Mouse (Mus musculus) fibroblast of lung, adult 2 months (primary cell): ENCODE data around the gene Dlk1.
"Not testable (repeated sequence)": the region's sequence is repeated elsewhere in the genome, so short reads cannot be mapped to it uniquely, and the experiment has no call there.

ENCODE experiments used
- DNase-seq: peaks from one replicate; pipeline ENCODE4 v3.0.0-alpha.2; 2011; ENCODE audit warnings: low read depth

The Dlk1 gene

DNA sequence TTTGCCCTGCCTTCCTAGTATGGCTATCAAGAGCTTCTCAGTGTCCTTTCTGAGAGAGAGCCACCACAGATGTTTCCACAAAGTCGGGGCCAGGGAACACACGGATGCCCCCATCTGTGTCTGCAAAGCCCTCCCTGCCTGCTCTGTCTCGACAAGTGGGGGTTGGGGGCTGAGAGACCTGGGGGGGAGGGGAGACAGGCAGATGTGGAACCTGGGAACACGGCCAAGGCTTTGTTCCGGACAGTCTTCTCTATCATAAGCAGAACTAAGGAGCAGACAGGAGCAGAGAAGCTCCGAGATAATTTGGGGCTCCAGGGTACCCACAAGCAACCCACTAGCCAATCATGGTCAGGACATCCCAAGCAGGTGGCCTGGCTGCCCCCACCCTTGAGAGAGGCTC is 12.6 kb upstream of the Dlk1 start:
- no peak for DNase-seq

DNA sequence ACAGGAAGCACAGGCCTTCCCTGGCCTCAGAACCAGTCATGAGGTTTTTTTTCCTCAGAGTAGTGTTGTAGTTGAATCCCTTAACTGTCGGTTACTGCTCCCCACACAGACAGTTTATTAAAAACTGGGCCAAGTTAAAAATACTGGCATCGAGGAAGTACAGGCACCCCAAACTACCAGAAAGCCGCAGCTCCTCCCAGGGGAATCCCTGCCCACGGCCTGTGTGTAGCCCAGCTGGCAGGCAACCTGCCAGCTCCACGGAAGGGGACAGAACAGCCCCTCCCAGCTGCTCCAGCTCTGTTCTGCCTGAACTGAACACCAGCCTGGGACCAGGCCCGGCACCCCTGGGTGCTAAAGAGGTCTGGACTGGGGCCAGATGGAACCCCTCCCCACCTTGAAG is 11.3 kb upstream of the Dlk1 start:
- no peak for DNase-seq

DNA sequence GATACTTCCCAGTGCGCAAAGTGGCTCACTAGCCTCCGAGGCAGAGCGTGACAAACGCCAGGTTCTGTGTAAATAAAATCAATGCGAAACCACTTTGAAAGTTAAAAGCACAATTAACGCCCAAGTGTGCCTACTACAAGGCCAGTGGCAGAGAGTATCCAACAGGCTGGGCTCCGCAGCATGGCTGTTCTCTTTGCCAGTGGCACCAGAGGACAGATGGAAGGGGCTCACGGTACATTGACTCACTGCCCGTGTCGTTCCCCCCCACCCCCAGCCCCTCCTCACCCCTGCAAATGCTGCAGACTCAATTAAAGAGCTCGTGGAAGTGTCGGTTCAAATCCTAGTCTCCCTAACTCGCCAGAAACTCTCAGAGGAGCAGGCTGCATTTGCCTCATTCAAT is 10.5 kb upstream of the Dlk1 start:
- no peak for DNase-seq

DNA sequence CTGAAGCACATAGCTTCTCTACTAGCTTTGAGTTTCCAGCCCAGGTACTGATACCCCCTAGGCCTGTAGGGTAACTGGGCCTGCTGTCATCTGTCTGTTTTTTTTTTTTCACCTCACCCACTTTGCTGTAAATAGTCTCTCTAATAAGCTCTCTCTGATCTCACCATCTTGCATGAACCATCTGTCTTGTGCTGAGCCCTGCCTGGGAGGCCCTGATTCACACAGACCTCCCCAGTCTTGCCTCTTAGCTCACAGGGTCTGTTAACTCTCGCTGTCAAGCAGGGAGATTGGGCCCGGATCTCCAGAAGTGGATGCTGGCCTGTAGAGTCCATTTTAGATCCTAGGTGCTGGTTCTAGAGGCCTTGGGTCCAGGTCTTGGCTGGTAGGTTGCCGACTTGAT is 9.3 kb upstream of the Dlk1 start:
- no peak for DNase-seq

DNA sequence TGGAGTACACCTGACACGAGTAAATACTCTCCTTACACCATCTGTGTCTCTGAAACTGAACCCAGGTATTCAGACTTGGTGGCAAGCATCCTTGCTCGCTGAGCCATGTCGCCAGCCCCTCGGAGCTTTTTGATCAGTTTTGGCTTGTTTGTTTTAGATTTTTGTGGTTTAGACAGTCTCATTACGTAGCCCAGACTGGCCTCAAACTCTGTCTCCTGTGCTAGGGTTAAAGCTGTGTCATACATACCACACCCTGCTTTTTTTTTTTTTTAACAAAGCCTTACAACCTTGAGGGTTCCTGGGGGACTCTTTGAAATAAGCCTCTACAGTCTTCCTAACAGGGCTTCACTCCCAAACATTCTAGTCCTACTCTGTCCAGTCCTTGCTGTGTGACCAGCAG is 7.6 kb upstream of the Dlk1 start:
- DNase-seq: no peak

DNA sequence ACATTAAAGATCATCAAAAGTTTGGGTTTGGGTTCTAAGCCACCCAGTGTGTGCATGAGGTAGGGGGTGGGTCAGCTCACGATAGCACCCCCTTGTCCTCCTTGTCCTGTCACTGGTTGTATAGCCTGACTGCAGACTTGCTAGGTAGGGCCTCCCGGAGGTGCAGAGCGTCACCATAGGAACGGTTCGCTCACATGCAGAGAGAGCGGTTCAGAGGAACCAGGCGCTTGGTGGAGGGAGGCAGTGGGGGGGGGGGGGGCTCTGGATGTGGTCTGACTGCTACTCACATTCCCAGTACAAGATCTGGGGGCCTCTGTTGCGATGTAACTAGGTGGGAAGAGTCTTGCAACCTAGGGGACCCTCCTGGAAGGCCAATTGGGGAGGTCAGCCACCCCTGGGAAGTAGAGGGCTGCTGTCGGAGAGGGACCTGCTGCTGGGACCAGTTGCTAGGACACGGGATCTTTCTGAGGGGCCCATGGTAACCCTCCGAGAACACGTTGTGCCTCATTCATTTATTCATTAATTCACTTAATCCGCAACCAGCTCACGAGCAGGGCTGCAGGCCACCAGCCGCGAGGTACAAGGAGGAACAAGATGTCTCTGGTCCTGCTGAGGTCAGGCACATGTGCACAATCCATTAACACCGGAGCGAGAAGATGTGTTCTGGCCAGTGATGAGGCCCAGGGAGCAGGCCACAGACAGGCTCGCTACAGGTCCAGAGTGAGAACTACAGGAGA is 7.0 kb upstream of the Dlk1 start:
- DNase-seq: no peak

DNA sequence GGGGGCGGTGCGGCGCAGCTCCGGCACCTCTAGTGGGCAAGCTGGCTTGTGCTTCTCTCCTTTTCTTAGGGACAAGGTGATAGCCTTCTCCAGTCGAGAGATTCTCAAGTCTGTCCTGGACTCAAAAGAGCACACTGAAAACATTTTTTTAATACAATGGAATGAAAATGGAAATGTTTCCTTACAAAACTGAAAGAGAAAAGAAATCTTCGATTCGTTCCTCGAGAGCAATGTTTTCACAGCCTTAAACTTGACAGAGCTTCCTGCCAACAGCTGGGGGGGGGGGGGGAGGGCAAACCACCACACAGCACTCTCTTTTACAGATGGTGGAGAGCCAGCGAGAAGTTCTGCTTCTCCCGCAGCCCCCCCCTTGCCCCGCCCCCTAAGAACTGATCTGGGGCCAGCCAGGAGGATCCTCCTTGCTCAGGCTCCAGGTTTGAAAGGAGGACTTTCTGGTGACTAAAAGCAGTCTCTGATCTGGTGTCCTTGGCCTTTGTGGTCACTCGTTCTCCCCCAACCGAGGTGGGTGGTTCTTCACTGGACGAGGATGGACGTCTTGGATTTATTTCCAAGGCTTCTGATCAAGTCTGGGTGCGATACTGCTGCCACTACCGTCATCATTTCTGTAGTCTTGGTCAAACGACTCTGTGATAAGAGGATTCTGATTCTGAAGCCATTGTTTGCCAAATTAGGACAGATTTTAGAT is 6.2 kb upstream of the Dlk1 start:
- DNase-seq: no peak

DNA sequence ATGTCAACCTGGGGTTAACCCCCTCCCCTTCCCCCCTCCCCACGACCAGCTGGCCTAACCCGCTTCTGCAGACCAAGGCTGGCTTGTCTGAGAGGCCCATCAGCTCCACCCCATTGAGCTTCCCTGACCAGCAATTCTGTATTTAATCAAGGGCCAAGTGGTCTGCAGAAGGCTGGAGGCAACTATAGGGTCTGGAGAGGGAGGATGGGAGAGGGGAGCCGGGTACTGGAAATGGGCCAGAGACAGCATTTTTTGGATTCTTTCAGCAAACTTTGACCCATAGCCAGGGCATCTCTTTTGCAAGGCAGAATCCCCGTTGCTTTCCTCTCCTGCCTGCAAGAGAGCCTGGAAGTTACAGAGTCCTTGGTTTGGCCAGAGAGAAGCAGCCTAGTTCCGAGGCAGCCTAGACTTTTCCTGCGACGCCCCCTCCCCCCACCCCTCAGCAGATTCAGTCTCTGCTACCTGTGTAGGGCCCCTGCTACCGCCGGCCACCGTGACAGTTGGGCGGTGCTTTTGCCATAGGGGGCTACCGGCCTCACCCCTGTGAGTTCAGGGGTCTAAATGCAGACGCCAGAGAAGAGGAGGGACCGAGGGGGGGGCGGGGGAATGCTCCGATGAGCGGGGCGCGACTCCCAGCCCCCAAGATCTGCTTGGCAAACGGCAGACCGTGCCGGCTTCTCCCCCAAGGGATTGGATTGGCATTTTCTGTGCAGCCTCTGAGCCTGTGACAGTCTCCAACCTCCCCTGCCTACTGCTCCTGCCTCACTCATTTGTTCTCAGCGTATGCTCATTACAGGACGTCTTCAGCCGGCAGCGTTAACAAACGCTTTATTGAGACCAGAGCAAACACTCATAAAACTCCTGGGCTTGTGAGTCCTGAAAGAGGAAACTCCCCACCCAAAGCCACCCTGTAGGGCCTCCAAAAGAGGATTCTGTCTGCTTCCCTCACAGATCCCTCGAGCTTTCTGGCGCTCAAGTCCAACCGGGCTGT is 2.9 kb upstream of the Dlk1 start:
- no peak for DNase-seq

DNA sequence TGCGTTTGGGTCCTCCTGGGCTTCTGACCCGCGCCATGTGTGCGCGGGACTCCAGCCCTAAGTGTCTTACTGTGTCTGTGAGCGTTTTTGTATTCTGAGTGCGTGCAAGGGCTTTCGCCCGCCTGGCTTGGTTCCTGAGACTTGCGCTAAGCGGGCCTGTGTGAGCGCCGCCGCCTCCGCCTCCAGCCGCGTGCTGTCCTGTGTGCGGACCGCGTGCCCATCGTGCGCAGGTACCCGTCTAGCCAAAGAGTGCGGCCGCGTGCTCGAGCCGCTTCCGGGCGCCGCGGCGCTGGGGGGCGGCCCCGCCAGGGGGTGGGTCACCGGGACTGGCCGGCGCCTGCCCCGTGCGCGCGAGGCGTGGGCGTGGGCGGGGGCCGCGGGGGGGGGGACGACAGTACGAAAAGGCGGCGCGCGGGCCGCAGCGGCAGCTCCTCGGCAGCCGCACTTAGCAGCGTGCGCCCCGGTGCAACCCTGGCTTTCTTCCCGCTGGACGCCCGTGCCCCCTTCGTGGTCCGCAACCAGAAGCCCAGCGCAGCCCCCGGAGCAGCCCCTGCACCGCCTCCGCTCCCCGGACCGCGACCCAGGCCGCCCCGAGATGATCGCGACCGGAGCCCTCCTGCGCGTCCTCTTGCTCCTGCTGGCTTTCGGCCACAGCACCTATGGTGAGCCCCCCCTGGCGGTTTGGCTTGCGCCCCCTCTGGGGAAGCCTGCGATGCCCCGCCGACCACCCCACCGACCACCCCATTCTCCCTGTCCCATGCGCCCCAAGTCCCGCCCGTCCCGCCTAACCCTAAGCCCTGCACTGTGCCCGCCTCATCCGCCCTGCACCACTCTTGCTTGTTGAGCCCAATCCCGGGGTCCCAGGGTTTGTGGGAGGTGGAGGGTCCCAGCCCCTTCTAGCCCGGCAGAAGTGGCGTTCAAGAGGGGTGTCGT is 708 bp downstream of the Dlk1 start:
- no peak for DNase-seq

DNA sequence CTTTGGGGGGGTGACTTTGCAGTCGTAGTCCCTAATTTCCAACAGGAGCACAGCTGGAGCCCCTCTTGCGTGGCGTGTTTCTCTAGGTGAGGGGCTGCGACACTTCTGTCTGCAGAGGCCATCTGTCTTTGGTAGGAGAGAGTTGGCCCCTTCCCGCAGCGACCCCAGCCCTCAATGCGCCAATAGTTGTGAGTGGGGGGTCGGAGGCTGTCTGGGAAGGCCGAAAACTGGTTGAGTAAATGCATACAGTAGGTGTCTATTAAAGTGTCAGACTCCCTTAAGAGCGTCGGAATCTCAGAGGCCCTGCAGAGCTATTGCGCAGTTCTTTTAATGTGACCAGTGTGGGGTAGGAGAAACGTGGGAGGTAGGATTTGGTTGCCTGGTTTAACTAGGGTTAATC is 1.5 kb downstream of the Dlk1 start:
- no peak for DNase-seq

DNA sequence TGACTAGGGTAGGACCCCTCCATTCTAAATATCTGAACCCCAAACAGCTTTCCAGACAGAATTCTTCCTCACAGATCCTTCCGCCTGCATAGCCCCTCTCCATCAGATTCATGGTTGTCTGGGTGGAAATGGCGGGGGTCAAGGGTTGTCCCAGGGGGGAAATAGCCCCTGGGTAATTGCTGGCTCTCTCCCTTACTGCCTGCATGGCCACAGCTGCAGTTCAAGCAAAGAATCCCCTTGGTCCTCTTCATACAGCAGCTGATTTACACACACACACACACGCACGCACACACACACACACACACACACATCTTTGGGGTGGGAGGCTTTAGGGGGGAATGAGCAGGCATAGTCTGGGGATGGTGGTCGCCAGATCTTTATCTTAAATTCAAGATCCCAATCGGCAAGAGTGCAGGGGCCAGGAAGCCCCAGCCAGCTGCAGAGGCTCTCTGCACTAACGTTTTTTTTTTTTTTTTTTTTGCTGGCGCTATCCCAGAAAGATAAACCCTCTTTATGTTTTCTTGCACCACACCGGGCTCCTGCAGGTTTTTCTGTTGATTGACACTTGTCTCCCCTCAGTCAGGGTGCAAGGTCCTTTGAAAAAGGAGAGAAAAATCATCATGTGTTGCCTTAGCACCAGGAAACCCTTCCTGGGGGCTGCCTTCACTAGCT is 4.0 kb downstream of the Dlk1 start:
- no peak for DNase-seq

DNA sequence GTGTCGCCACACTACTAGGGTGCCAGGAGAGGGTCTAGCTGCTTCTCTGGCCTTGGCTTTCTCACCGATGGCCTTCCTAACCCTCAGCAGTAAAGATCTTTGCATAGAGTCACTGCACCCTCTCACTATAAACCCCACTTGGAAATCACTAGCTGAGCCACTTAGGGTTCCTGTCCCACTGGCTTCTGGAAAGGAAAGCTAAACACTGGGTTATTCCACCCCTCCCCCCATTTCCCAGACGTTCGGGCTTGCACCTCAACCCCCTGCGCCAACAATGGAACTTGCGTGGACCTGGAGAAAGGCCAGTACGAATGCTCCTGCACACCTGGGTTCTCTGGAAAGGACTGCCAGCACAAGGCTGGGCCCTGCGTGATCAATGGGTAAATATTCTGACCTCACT is 5.2 kb downstream of the Dlk1 start:
- no peak for DNase-seq

DNA sequence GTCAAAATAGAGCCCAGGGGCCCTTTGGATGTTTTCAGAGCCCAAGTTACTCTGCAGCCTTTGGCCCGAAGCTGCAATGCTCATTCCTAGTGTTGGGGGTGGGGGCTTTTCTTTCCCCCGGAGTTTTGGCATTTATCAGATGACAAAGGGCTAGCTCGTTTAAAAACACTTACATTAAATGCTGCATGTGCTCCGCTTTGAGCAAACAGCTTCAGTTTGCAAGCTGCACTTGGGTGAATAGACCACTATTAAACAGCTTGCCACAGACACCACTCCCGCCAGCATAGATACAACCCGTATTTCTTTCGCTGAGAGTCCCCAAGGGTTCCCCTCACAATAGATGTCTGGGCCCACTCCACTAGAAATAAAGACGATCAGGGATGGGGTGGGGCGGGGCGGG is 6.3 kb downstream of the Dlk1 start:
- DNase-seq: no peak

DNA sequence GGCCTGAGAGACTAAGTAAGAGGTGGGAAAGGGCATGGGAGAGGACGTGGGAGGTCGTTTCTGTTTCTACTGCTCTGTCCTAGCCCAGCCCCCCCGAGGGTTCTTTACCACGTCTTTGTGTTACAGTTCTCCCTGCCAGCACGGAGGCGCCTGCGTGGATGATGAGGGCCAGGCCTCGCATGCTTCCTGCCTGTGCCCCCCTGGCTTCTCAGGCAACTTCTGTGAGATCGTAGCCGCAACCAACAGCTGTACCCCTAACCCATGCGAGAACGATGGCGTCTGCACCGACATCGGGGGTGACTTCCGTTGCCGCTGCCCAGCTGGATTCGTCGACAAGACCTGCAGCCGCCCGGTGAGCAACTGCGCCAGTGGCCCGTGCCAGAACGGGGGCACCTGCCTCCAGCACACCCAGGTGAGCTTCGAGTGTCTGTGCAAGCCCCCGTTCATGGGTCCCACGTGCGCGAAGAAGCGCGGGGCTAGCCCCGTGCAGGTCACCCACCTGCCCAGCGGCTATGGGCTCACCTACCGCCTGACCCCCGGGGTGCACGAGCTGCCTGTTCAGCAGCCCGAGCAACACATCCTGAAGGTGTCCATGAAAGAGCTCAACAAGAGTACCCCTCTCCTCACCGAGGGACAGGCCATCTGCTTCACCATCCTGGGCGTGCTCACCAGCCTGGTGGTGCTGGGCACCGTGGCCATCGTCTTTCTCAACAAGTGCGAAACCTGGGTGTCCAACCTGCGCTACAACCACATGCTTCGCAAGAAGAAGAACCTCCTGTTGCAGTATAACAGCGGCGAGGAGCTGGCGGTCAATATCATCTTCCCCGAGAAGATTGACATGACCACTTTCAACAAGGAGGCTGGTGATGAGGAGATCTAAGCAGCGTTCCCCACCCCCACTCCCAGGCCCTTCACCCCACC is 7.1 kb downstream of the Dlk1 start:
- no peak for DNase-seq

DNA sequence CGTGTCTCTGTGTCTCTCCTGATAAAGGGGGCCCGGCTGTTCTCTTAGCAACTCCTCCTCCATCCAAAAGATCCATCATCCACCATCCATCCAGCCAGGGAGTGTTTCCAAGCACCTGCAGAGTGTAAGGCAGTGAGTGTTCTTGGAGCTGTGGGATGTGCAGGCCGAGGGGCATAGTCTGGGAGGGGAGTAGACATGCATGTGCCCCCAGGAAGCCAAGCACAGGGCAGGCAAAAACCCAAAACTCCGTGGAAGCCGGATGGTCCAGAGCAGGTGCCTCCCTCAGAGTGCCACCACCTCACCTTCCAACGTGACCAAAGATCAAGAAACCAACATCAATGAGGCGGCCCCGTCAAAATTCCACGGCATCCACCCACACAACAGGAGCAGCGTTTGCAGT is 10.0 kb downstream of the Dlk1 start:
- no peak for DNase-seq

DNA sequence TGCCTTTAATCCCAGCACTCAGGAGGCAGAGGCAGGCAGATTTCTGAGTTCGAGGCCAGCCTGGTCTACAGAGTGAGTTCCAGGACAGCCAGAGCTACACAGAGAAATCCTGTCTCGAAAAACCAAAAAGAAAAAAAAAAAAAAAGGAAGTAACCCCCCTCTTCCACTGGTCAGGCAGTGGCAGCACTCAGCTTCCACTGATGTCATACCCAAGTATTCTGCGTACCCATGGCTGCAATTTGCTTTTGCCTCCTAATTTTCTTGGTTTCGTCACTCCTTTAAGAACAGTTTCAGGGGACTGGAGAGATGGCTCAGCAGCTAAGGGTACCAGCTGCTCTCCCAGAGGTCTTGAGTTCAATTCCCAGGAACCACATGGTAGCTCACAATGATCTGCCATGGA is 14.8 kb downstream of the Dlk1 start:
- not testable (repeated sequence) for DNase-seq

DNA sequence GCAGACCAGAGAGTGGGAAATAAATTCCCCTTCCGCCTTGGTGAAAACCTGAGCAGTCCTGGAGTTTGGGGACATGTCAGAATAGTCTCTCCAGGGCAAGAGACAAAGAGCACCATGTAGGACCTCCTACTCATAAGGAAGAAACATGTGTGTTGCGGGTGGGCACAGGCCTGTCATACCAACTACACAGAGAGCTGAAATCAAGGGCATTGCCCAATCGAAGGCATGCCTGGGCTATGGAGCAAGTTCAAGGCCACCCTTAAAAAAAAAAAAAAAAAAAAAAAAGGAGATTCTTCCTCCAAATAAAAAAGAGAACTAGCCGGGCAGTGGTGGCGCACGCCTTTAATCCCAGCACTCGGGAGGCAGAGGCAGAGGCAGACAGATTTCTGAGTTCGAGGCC is 17.2 kb downstream of the Dlk1 start:
- DNase-seq: no peak

DNA sequence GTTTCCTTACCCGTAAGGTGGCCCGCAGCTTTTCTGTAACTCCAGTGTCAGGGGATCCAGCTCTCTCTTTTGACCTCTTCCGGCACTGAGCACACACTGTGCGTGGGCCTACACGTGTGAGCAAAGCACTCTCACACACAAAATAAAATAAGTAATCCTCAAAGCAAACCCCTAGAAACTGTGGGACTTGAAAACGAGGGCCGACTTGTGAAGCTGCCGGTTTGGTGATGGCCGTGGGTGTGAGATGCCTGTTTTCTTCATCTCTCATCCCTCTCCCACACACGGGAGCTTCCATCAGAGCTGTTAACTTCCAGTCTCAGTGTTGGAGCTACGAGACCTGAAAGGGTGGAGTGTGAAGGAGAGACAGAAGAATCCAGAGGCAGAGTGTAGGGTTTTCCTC is 20.0 kb downstream of the Dlk1 start:
- DNase-seq: no peak

DNA sequence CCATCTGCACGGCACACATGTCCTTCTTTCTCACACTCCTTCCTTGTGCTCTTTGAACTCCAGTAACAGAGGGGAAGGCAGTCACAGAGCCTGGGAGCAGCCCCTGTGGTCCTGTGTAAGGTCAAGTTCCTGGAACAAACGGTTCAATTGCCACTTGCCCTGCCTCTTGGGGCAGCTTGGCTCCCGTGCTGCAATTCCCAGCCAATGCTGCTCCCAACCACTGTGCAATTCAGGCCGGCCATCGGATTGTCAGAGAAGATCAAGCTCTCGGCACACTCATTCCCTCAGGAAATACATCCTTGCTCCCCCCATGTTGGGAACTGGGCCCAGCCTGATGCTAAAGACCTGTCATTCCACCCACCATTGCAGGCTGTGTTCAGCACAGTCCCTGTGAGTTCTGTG is 21.0 kb downstream of the Dlk1 start:
- DNase-seq: peak; percentile 22

DNA sequence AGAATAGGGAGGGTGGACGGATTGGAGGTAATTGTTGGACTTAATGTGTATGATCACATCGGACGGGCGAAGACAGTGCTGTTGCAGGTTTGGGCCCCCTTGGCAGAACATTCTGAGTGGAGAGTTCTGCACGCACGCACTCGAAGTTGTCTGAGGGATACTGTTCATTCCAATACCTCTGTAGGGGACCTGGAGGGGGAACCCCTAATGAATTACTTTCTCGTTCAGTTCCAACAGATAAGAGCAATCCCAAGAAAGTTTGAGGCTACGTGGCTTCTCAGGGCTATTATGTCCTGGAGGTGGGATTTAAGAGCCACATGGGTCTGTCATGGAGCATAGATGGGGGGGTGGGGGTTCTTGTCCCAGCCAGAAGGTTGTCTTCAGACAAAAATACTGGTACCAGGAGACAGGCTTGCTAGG is 21.6 kb downstream of the Dlk1 start:
- DNase-seq: no peak
